Mouse (Mus musculus): ENCODE measurements around the gene Nos1. TPM values are rescaled to one million over a fixed set of nuclear protein-coding genes. Genes with fewer than 3 reads are reported as not detected.

Nos1 gene
- polyA plus RNA-seq, 1 experiment from 2014 or later, result 0.60 TPM

GRCm38 (mm10) chr5:117932222-117932621 is 151.4 kb downstream of the Nos1 start:
- H3K36me3 ChIP-seq, result no peaks in the 10 kb centered on the region
- H3K9ac ChIP-seq, result no peak overlapping the region
- no peak for ATAC-seq (ENCODE audit: insufficient number of reproducible peaks, low FRiP score, low TSS enrichment, low read depth)
- no peak overlapping the region for H3K4me3 ChIP-seq (replicated peaks)
- H3K27ac ChIP-seq (replicated peaks), result no peak overlapping the region
- WGBS, result 66% methylated on average over 2 of the region's 2 CpGs
- H3K9me3 ChIP-seq (replicated peaks), result no peaks in the 10 kb centered on the region
- no peak overlapping the region for H3K4me2 ChIP-seq (replicated peaks)
- H3K4me1 ChIP-seq, result no peaks in the 10 kb centered on the region
- 0 out of 2 replicates have a peak, but pooled peaks cover 6% of the 10 kb centered on the region for H3K27me3 ChIP-seq

GRCm38 (mm10) chr5:117932862-117933261 is 152.0 kb downstream of the Nos1 start:
- WGBS, result under 1% methylated on average over 9 of the region's 9 CpGs
- H3K36me3 ChIP-seq, result no peaks in the 10 kb centered on the region
- no peaks in the 10 kb centered on the region for H3K9me3 ChIP-seq (replicated peaks)
- ATAC-seq (ENCODE audit: insufficient number of reproducible peaks, low FRiP score, low TSS enrichment, low read depth), result no peak
- H3K9ac ChIP-seq, result no peak overlapping the region
- H3K4me3 ChIP-seq (replicated peaks), result no peak overlapping the region
- no peak overlapping the region for H3K27ac ChIP-seq (replicated peaks)
- 0 out of 2 replicates have a peak, but pooled peaks cover 8% of the 10 kb centered on the region for H3K27me3 ChIP-seq
- H3K4me2 ChIP-seq (replicated peaks), result no peak overlapping the region
- H3K4me1 ChIP-seq, result no peaks in the 10 kb centered on the region

GRCm38 (mm10) chr5:117936346-117936745 is 155.5 kb downstream of the Nos1 start:
- H3K4me1 ChIP-seq, result no peaks in the 10 kb centered on the region
- H3K9me3 ChIP-seq (replicated peaks), result no peaks in the 10 kb centered on the region
- H3K9ac ChIP-seq, result no peak overlapping the region
- no peak overlapping the region for H3K4me2 ChIP-seq (replicated peaks)
- H3K27me3 ChIP-seq, result 0 out of 2 replicates have a peak, but pooled peaks cover 8% of the 10 kb centered on the region
- 69% methylated on average over 16 of the region's 16 CpGs for WGBS
- no peak for ATAC-seq (ENCODE audit: insufficient number of reproducible peaks, low FRiP score, low TSS enrichment, low read depth)
- H3K36me3 ChIP-seq, result no peaks in the 10 kb centered on the region
- H3K4me3 ChIP-seq (replicated peaks), result no peak overlapping the region
- H3K27ac ChIP-seq (replicated peaks), result no peak overlapping the region

DNA sequence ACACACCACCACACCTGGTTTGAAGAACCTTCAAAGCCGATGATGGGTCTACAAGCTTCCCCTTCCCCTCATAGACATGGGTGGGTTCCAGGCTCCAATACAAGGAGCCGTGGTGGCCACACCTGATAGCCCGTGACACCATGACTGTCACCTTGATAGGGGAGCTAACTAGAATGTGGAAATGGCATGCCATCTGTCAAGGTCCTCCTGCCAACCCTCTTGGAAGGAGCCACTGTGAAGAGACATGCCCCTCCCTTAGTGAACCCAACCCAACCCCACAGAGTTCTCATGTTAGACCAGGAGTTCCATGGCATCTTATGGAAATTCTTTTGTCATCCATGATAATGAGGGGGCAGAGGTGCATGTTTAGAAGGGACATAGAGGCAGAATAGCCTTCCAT is 156.4 kb downstream of the Nos1 start:
- Histone ChIP-seq H3K36me3 (no peaks in the 10 kb centered on the region), H3K27me3 (0 out of 2 replicates have a peak, but pooled peaks cover 8% of the 10 kb centered on the region), H3K9me3 (replicated peaks) (no peaks in the 10 kb centered on the region), H3K27ac (replicated peaks) (no peak overlapping the region), H3K4me1 (no peaks in the 10 kb centered on the region), H3K9ac (no peak overlapping the region), H3K4me2 (replicated peaks) (no peak overlapping the region), H3K4me3 (replicated peaks) (no peak overlapping the region)
- WGBS, result 87% methylated on average over 3 of the region's 3 CpGs
- no peak for ATAC-seq (ENCODE audit: insufficient number of reproducible peaks, low FRiP score, low TSS enrichment, low read depth)

DNA sequence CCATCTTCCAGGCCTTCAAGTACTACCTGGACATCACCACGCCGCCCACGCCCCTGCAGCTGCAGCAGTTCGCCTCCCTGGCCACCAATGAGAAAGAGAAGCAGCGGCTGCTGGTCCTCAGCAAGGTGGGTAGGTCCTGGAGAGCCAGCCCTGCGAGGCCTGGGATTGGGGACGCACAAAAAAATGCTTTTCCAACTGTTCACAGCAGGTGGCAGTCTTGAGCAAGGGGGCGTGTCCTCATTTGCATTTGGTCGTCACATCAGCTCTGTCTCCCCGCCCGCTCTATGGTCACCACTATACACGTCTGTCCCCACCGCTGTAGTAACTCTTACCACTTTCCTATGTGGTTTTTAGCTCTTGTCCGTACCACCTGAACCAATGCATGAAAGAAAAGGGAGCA is 157.3 kb downstream of the Nos1 start:
- Histone ChIP-seq H3K4me1 (no peaks in the 10 kb centered on the region), H3K4me2 (replicated peaks) (peak overlapping the region; percentile 44), H3K36me3 (no peaks in the 10 kb centered on the region), H3K9me3 (replicated peaks) (no peaks in the 10 kb centered on the region), H3K9ac (no peak overlapping the region), H3K27me3 (0 out of 2 replicates have a peak, but pooled peaks cover 8% of the 10 kb centered on the region), H3K27ac (replicated peaks) (no peak overlapping the region), H3K4me3 (replicated peaks) (peak overlapping the region; percentile 27; the same call in 1 of the 2 replicates)
- ATAC-seq (ENCODE audit: insufficient number of reproducible peaks, low FRiP score, low TSS enrichment, low read depth), result no peak
- 13% methylated on average over 14 of the region's 14 CpGs for WGBS

GRCm38 (mm10) chr5:117939402-117939801 is 158.6 kb downstream of the Nos1 start:
- Histone ChIP-seq H3K36me3 (no peaks in the 10 kb centered on the region), H3K27me3 (0 out of 2 replicates have a peak, but pooled peaks cover 8% of the 10 kb centered on the region), H3K27ac (replicated peaks) (no peak overlapping the region), H3K9ac (no peak overlapping the region), H3K9me3 (replicated peaks) (no peaks in the 10 kb centered on the region), H3K4me3 (replicated peaks) (no peak overlapping the region), H3K4me2 (replicated peaks) (no peak overlapping the region), H3K4me1 (no peaks in the 10 kb centered on the region)
- 84% methylated on average over 8 of the region's 8 CpGs for WGBS
- no peak for ATAC-seq (ENCODE audit: insufficient number of reproducible peaks, low FRiP score, low TSS enrichment, low read depth)

- WGBS, result 71% methylated on average over 3 of the region's 3 CpGs
- H3K27ac ChIP-seq (replicated peaks), result no peak overlapping the region
- 0 out of 2 replicates have a peak, but pooled peaks cover 5% of the 10 kb centered on the region for H3K27me3 ChIP-seq
- no peaks in the 10 kb centered on the region for H3K36me3 ChIP-seq
- no peaks in the 10 kb centered on the region for H3K4me1 ChIP-seq
- H3K9ac ChIP-seq, result no peak overlapping the region
- H3K4me3 ChIP-seq (replicated peaks), result no peak overlapping the region
- no peak for ATAC-seq (ENCODE audit: insufficient number of reproducible peaks, low FRiP score, low TSS enrichment, low read depth)
- no peak overlapping the region for H3K4me2 ChIP-seq (replicated peaks)
- H3K9me3 ChIP-seq (replicated peaks), result no peaks in the 10 kb centered on the region
These were observed 160.7 kb downstream of the Nos1 start for GRCm38 (mm10) chr5:117941552-117941951.

GRCm38 (mm10) chr5:117946605-117947004 is 165.8 kb downstream of the Nos1 start:
- Histone ChIP-seq H3K27ac (replicated peaks) (no peak overlapping the region), H3K4me3 (replicated peaks) (no peak overlapping the region), H3K9me3 (replicated peaks) (no peaks in the 10 kb centered on the region), H3K36me3 (no peaks in the 10 kb centered on the region), H3K9ac (no peak overlapping the region), H3K4me2 (replicated peaks) (no peak overlapping the region), H3K27me3 (no peaks in the 10 kb centered on the region), H3K4me1 (no peaks in the 10 kb centered on the region)
- no peak for ATAC-seq (ENCODE audit: insufficient number of reproducible peaks, low FRiP score, low TSS enrichment, low read depth)
- 19% methylated on average over 4 of the region's 4 CpGs for WGBS

- no peaks in the 10 kb centered on the region for H3K27me3 ChIP-seq
These were observed 168.6 kb downstream of the Nos1 start for GRCm38 (mm10) chr5:117949393-117949792.

GRCm38 (mm10) chr5:117953893-117954292 is 173.1 kb downstream of the Nos1 start:
- ATAC-seq (ENCODE audit: insufficient number of reproducible peaks, low FRiP score, low TSS enrichment, low read depth), result no peak
- WGBS, result 90% methylated on average over 12 of the region's 12 CpGs
- Histone ChIP-seq H3K27me3 (no peaks in the 10 kb centered on the region), H3K27ac (replicated peaks) (no peak overlapping the region), H3K36me3 (no peaks in the 10 kb centered on the region), H3K4me1 (no peaks in the 10 kb centered on the region), H3K4me3 (replicated peaks) (no peak overlapping the region), H3K9me3 (replicated peaks) (no peaks in the 10 kb centered on the region), H3K9ac (no peak overlapping the region), H3K4me2 (replicated peaks) (no peak overlapping the region)

More at GRCm38 (mm10) chr5:117949393-117949792, 168.6 kb downstream of the Nos1 start:
- Histone ChIP-seq H3K9ac (no peak overlapping the region), H3K4me2 (replicated peaks) (no peak overlapping the region), H3K36me3 (no peaks in the 10 kb centered on the region), H3K4me3 (replicated peaks) (no peak overlapping the region), H3K27ac (replicated peaks) (no peak overlapping the region), H3K4me1 (no peaks in the 10 kb centered on the region), H3K9me3 (replicated peaks) (no peaks in the 10 kb centered on the region)
- ATAC-seq (ENCODE audit: insufficient number of reproducible peaks, low FRiP score, low TSS enrichment, low read depth), result no peak
- WGBS, result 76% methylated on average over 10 of the region's 10 CpGs

DNA sequence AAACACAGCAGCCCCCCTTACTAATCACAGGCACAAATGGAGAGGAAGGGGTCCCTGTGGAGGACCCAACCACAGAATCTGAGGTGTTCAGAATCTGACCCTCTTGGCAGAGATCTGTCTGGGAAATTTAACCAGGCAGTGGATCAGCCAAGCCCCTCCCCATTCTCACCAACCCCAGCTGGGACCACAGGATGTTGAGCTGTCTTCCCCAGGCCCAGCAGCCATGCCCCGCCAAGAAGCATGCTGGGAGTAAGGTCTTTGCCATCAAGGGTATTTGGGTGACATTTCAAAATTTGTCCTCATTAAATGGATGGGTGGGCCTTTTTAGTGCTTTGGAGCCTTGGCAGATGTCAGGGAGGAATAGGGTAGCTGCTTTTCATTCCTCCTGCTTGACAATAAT is 173.6 kb downstream of the Nos1 start:
- H3K9ac ChIP-seq, result no peak overlapping the region

DNA sequence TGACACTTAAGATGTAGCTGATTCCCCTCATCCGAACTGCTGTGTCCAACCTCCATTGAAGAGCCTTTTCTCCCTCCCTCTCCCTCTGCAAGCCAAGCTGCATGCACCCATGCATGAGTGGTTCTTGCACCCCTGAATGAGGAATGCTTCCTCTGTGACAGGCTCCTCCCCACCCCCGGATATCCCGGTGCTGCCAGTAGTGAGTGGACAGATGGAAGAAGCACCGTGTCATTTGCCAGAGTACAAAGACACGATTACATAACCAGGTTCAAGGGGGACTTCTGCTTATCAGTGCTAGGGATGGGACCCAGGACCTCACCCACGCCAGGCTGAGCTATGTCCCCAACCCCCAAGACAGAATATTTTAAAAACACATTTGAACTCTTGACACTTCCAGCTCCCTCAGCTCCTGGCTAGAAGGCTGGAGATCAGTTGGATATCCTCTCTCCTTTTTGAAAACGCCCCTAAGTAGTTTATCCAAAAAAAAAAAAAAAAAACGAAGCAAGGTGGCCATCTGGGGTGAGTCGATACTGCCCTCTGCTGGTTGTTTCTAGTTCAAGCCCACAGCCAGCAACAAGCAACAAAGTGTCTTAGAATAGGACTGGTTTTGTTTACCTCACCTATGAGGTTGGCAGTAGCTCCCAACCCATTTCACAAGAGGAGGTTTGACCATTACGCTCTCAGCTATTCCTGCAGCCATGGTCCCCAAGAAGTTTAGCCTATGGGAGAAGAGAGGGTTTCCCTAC is 175.0 kb downstream of the Nos1 start:
- no peak overlapping the region for H3K27ac ChIP-seq (replicated peaks)
- H3K9ac ChIP-seq, result no peak overlapping the region
- H3K4me2 ChIP-seq (replicated peaks), result no peak overlapping the region
- ATAC-seq (ENCODE audit: insufficient number of reproducible peaks, low FRiP score, low TSS enrichment, low read depth), result no peak
- H3K4me3 ChIP-seq (replicated peaks), result no peak overlapping the region
- H3K4me1 ChIP-seq, result no peaks in the 10 kb centered on the region
- 37% methylated on average over 10 of the region's 10 CpGs for WGBS
- no peaks in the 10 kb centered on the region for H3K36me3 ChIP-seq
- H3K27me3 ChIP-seq, result no peaks in the 10 kb centered on the region
- H3K9me3 ChIP-seq (replicated peaks), result no peaks in the 10 kb centered on the region

More for the DNA sequence above, 173.6 kb downstream of the Nos1 start:
- Histone ChIP-seq H3K4me2 (replicated peaks) (no peak overlapping the region), H3K4me3 (replicated peaks) (no peak overlapping the region), H3K27me3 (no peaks in the 10 kb centered on the region), H3K27ac (replicated peaks) (no peak overlapping the region), H3K36me3 (no peaks in the 10 kb centered on the region), H3K9me3 (replicated peaks) (no peaks in the 10 kb centered on the region), H3K4me1 (no peaks in the 10 kb centered on the region)
- ATAC-seq (ENCODE audit: insufficient number of reproducible peaks, low FRiP score, low TSS enrichment, low read depth), result no peak
- WGBS, result 70% methylated on average over 1 of the region's 1 CpGs

All from embryonic facial prominence, embryonic 15.5 days (tissue).